Mouse (Mus musculus) C2C12 (cell line): ENCODE data around the gene Fam222b.

Source experiments
- CTCF ChIP-seq: IDR thresholded peaks from one replicate; pipeline ENCODE4 v1.5.1; 2011; ENCODE audit not compliant: control insufficient read depth, insufficient read depth, insufficient read length
- MYOG ChIP-seq: IDR thresholded peaks from one replicate; pipeline ENCODE4 v1.6.1; 2011; ENCODE audit not compliant: control insufficient read depth, insufficient read length; ENCODE audit errors: extremely low read depth

- no peak for TF ChIP-seq CTCF
- TF ChIP-seq MYOG: no peak
Observed at GRCm38 (mm10) chr11:78176905-78177331, 82.5 kb downstream of the Fam222b start.
